In the genomic region with DNA sequence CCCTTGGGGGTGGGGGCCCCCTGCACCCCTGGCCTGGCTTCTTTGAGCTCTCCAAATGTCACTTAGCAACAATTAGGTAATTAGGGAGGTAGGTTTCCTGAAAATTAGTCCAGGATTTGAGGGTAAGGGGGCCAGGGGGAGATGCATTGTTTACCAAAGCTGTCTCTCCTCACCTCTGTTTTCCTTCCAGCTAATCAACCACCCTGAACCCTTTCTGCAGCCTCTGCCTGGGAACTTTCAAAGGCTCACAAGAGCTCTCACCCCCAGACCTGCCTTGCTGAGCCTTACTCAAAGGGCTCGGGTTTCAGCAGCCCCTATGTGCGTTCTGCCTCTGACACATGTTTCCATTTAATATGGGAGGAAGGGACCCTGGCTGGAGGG, we compare ENCODE assay signal across 9 mouse cellular contexts.
DNase-seq lines count a peak whose midpoint lies in the region; ATAC-seq and TF ChIP-seq lines count a peak whose summit lies in the region.
"Had no signal": no experiment of that assay in that cellular context is flagged by ENCODE, and none has a peak within 500 bp of the region (broad histone marks: within the 10 kb centered on the region; RNA-seq: fewer than 3 reads in every experiment).

No protein-coding gene starts in this region.

- H3K36me3 ChIP-seq in CH12.LX (replicated peaks in 1 of 2; ENCODE audit: control insufficient read depth in 1 of 2, insufficient read depth in 1 of 2, low read length in 1 of 2): no peaks in the 10 kb centered on the region
- no peaks in the 10 kb centered on the region for H3K36me3 ChIP-seq in liver, postnatal 0 days (replicated peaks; ENCODE audit: insufficient read depth, low read length)

- in situ Hi-C loops in CH12.LX (cut with MboI; ENCODE audit: low pct_ligation_motif_present, low pct_unique_long_range_greater_than_20kb, low sequenced_read_pairs): loop anchor here (10.0 kb wide), 1 partner anchor 204 kb away; no protein-coding TSS in a partner anchor

- no peak overlapping the region for H3K27ac ChIP-seq in cerebellum, adult 2 months (ENCODE audit: insufficient read depth, low read length)
- H3K27ac ChIP-seq in CH12.LX (ENCODE audit: insufficient read depth, low read depth): no peak overlapping the region
- 0 out of 2 replicates have a peak overlapping the region, but pooled peaks have one; percentile 2 for H3K27ac ChIP-seq in liver, postnatal 0 days (ENCODE audit: low read depth)
- H3K27ac ChIP-seq: macrophage had no signal

- no peak for TF ChIP-seq EP300 in CH12.LX (IDR thresholded peaks at IDR 0.05; ENCODE audit: low read length)
- no peak for TF ChIP-seq EP300 in liver, postnatal 0 days (IDR thresholded peaks at IDR 0.05; ENCODE audit: low read depth)

- H3K4me1 ChIP-seq in cerebellum, adult 2 months (ENCODE audit: control insufficient read depth, insufficient read depth, low read length): no peaks in the 10 kb centered on the region
- H3K4me1 ChIP-seq in CH12.LX (ENCODE audit: control insufficient read depth in 1 of 2, insufficient read depth in 2 of 2): peaks cover 0 to 9% of the 10 kb centered on the region in 2 experiments; a peak in 2 of 4 replicates
- no peaks in the 10 kb centered on the region for H3K4me1 ChIP-seq in liver, postnatal 0 days (ENCODE audit: insufficient read depth)

- no peak for TF ChIP-seq RAD21 in CH12.LX (IDR thresholded peaks at IDR 0.05; ENCODE audit: low read depth, low read length)

- H3K9ac ChIP-seq in CH12.LX (ENCODE audit: insufficient read depth, low read depth): peak overlapping the region; percentile 6; the same call in 1 of the 2 replicates
- H3K9ac ChIP-seq in liver, postnatal 0 days (replicated peaks): no peak overlapping the region

- DNase-seq in cerebellum, adult 9-10 months: peak; percentile 3
- no peak for DNase-seq in cerebellum, adult 2 months
- DNase-seq in CH12.LX (ENCODE audit: extremely low read depth): no peak
- peak; percentile 92 for DNase-seq in forelimb bud, embryonic 11.5 days (ENCODE audit: low read depth, low spot score)
- DNase-seq in liver, postnatal 0 days: no peak
- no peak for DNase-seq in gastrocnemius, postnatal 4 days (ENCODE audit: low spot score in 2 of 2)
- DNase-seq in gastrocnemius, adult 8-10 months (ENCODE audit: low spot score in 2 of 2): no peak

- H3K79me2 ChIP-seq in CH12.LX (replicated peaks; ENCODE audit: control insufficient read depth, extremely low read depth, insufficient read depth, poor library complexity, severe bottlenecking): no peaks in the 10 kb centered on the region

- H3K27me3 ChIP-seq in cerebellum, adult 2 months (ENCODE audit: control insufficient read depth, insufficient read depth, low read length): no peaks in the 10 kb centered on the region
- H3K27me3 ChIP-seq in CH12.LX (replicated peaks): no peaks in the 10 kb centered on the region
- no peaks in the 10 kb centered on the region for H3K27me3 ChIP-seq in liver, postnatal 0 days (ENCODE audit: insufficient read depth, low read length)

- no peak for ATAC-seq in liver, postnatal 0 days
- ATAC-seq in megakaryocyte progenitor cell, adult 5-6 weeks (replicated peaks; ENCODE audit: poor library complexity): no peak

- dilution Hi-C loops in CH12.LX (cut with MboI; ENCODE audit: extremely low pct_ligation_motif_present, extremely low pct_unique_long_range_greater_than_20kb, low sequenced_read_pairs): no loop called here

- no peaks in the 10 kb centered on the region for H3K9me3 ChIP-seq in CH12.LX (replicated peaks; ENCODE audit: low read length)
- H3K9me3 ChIP-seq in liver, postnatal 0 days (ENCODE audit: low read length): no peaks in the 10 kb centered on the region

- H3K4me3 ChIP-seq in cerebellum, adult 2 months (replicated peaks; ENCODE audit: insufficient read depth, low read depth, low read length): no peak overlapping the region
- H3K4me3 ChIP-seq in CH12.LX (replicated peaks in 1 of 3; ENCODE audit: low read depth in 2 of 3, low read length in 2 of 3, poor library complexity in 1 of 3): no peak overlapping the region
- no peak overlapping the region for H3K4me3 ChIP-seq in liver, postnatal 0 days (ENCODE audit: low read depth, low read length)

- no peak for TF ChIP-seq POLR2A in cerebellum, adult 2 months (IDR thresholded peaks at IDR 0.05; ENCODE audit: borderline replicate concordance, insufficient read depth, low read length)
- TF ChIP-seq POLR2A in CH12.LX (IDR thresholded peaks at IDR 0.05; ENCODE audit: low read depth, low read length): no peak

- peak overlapping the region; percentile 63 for H3K4me2 ChIP-seq in CH12.LX (ENCODE audit: insufficient read depth, low read depth, poor library complexity, severe bottlenecking)
- H3K4me2 ChIP-seq in liver, postnatal 0 days (ENCODE audit: low read depth, low read length): no peak overlapping the region

- no peak for TF ChIP-seq CTCF in cerebellum, adult 2 months (IDR thresholded peaks at IDR 0.05; ENCODE audit: borderline replicate concordance, insufficient read depth, low read depth, low read length)
- no peak for TF ChIP-seq CTCF in CH12.LX (conservative IDR thresholded peaks at IDR 0.05 in 1 of 2, IDR thresholded peaks at IDR 0.05 in 1 of 2; ENCODE audit: low read depth in 2 of 2, low read length in 2 of 2)
- TF ChIP-seq CTCF in liver, postnatal 0 days (IDR thresholded peaks at IDR 0.05; ENCODE audit: low read depth): no peak

- WGBS in cerebellum, adult 2 months: 25% methylated on average over 2 of the region's 2 CpGs
- WGBS in liver, postnatal 0 days (ENCODE audit: insufficient replicate concordance): 55% methylated on average over 2 of the region's 2 CpGs

TF ChIP-seq in CH12.LX, 34 proteins besides CTCF, POLR2A, EP300 and RAD21:
- TF ChIP-seq MEF2A (IDR thresholded peaks at IDR 0.05; ENCODE audit: borderline replicate concordance, low read depth, low read length) (no peak), USF1 (IDR thresholded peaks at IDR 0.05; ENCODE audit: low read depth, low read length) (no peak), E2F4 (IDR thresholded peaks at IDR 0.05; ENCODE audit: insufficient replicate concordance, low read depth, low read length) (no peak), HCFC1 (IDR thresholded peaks at IDR 0.05; ENCODE audit: low read depth, low read length) (no peak), MAFK (IDR thresholded peaks at IDR 0.05; ENCODE audit: insufficient replicate concordance, low read length) (no peak), ZMIZ1 (IDR thresholded peaks at IDR 0.05; ENCODE audit: low read depth, low read length) (no peak), NRF1 (IDR thresholded peaks at IDR 0.05; ENCODE audit: low read depth, low read length) (no peak), UBTF (IDR thresholded peaks at IDR 0.05; ENCODE audit: low read depth, low read length) (no peak), CHD1 (IDR thresholded peaks at IDR 0.05; ENCODE audit: low read depth, low read length) (no peak), ZNF384 (IDR thresholded peaks at IDR 0.05; ENCODE audit: low read depth, low read length) (no peak), MXI1 (IDR thresholded peaks at IDR 0.05; ENCODE audit: low read depth, low read length) (no peak), PAX5 (IDR thresholded peaks at IDR 0.05; ENCODE audit: low read length) (no peak), SIN3A (IDR thresholded peaks at IDR 0.05; ENCODE audit: low read length) (no peak), TBP (conservative IDR thresholded peaks at IDR 0.05; ENCODE audit: low read depth, low read length) (no peak), RCOR1 (conservative IDR thresholded peaks at IDR 0.05; ENCODE audit: low read depth, low read length) (no peak), MAX (IDR thresholded peaks at IDR 0.05; ENCODE audit: low read length) (no peak), JUND (conservative IDR thresholded peaks at IDR 0.05; ENCODE audit: low read depth, low read length) (no peak)

Comparison
In these comparisons a context has a peak if more than half of its experiments do, and no peak if none do; other contexts are left out.
1. DNase-seq: peak in cerebellum, adult 9-10 months (single experiment) and forelimb bud, embryonic 11.5 days (single experiment); none in cerebellum, adult 2 months (0 of 2), CH12.LX (single experiment), liver, postnatal 0 days (single experiment), gastrocnemius, postnatal 4 days (0 of 2) and gastrocnemius, adult 8-10 months (0 of 2).